Mouse (Mus musculus) heart, adult 11 months (tissue): ENCODE measurements around the gene 9930111J21Rik1.
"Not testable (repeated sequence)": the region's sequence is repeated elsewhere in the genome, so short reads cannot be mapped to it uniquely, and the experiment has no call there.

Source experiments
- DNase-seq: peaks from one replicate; pipeline ENCODE4 v3.0.0; 2022

Gene 9930111J21Rik1

DNA sequence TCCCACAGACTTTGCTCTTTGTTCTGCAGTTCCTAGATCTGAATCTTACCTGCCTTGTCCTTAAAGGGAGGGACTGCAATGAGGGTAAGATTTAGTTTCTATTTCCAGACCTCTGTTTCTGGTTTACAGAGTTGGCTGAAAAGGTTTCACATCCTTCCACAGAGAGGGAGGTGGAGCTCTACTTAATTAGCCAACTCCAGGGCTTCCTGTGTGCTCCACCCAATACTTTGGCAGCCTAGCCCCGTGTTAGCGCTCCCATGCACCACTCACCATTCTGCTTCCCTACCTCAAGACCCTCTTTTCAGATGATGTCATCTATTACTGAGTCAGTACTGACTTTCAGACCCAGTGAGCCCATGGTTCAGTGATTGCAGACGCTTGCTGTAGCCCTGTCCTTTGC is at the start of gene 9930111J21Rik1:
TSS of gene 9930111J21Rik1 (minus strand) at position 148 of the 400 bp plus-strand sequence.
- not testable (repeated sequence) for DNase-seq

DNA sequence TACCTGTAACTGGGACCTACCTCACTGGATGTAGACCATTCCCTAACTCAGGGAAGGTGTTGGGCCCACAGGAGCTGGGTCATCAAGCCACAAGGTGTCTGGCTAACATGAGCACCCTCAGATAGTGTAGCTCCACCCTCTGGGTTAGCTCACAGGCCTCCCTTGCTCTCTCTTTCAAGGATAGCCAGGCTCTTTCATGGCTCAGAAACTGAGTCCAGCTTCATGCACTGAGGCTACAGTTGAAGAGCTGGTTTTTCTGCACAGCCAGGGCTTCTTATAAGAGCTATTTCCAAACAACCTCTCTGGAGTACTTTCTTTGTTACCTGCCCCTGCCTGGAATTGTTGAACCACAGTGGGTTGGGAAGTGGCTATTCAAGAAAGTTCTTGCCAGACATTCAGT is 32.9 kb upstream of the 9930111J21Rik1 start:
- peak; percentile 2 for DNase-seq

DNA sequence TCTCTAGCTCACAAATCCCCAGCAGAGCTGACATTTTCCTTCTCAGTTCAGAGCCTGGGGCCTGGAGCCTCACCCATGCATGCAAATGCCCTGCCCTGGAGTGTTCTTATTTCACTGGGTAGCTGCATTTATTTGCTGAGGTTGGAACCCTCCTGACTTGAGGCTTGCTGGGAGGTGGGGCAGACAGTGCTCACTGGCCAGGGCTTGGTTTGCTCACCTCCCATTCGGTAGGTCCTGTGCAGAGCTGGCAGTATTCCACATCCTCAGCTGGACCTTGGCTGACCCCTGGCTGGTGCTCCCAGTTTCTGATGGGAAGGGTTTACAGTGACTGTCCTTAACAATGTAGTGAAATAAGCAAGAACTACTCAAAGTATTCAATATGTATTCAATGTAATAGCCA is 27.6 kb upstream of the 9930111J21Rik1 start:
- DNase-seq, result peak; percentile 80

DNA sequence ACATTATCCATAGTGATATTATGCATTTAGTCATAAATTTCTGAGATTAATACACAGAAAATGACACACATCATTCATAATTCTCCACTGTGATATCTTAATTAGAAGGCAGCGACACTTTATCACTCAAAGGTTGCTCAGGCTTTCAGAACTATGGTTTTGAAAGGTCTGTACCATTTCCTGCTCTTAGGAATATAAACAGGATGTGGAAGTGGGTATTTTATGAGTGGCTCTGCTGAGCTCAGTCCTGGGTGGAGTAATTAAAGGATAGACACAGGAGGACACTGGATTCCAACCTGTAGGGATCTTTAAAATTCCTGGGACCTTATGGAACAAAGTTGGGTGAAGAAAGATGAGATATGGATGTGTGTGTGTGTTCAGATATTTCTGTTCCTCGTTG is 27.1 kb upstream of the 9930111J21Rik1 start:
- DNase-seq, result peak; percentile 4

DNA sequence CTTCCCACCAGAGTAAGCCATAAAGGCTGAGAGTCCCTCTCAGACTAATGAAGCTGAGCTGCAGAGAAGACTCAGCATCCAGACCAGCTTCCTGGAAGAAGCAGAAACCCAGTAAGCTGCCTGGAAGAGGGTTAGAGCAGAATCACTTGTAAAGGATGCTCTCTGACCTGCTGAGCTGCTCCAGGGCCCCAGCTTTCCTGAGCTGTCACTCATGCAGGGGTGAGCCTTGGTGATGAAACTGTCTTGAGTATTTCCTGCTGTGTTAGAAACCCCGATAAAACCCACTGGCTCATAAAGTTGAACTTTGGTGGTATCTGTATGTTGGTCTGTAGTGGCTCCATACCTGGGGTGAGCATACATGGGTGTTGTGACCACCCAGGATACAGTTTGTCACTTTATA is 21.2 kb upstream of the 9930111J21Rik1 start:
- peak; percentile 2 for DNase-seq

DNA sequence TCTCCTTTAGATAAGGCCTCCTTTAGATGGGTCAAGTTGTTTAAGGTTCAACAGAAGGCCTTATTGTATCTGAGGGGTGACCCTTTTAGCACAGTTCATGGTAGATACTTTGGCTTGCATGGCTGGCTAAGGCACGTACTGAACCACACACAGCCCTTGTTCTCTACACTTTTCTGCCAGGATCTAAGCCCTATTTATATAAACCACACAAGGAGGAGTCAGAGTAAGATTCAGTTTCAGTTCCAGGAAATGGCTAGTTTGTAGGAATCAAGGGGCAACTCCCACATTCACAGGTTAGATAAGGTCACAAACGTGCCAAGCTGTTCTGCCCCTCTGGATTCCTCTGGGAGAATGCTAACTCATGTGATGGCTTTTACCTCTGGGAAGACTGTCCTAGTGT is 14.8 kb upstream of the 9930111J21Rik1 start, which contains the start of gene Tgtp1:
TSS of gene Tgtp1 (minus strand) at position 155 of the 400 bp plus-strand sequence.
- peak; percentile 87 for DNase-seq

DNA sequence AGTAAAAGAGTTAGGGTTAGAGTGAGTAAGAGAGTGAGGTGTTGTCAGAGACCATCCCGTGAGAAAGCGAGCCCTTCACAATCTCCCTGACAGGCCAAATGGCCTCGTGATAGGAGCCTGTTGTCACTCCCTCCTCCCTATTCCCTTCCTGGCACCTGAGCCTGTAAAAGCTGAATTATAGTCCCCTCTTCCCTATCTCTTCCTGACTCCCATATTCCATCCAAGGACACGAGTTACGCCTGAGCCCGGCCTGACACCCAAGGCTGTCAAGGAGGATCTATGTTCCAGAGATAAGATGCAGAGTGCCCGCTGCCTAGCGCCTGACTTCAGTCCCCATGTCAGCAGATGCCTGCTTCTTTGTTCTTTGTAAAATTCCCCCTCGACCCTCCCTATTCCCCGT is 14.1 kb upstream of the 9930111J21Rik1 start:
- peak; percentile 87 for DNase-seq

DNA sequence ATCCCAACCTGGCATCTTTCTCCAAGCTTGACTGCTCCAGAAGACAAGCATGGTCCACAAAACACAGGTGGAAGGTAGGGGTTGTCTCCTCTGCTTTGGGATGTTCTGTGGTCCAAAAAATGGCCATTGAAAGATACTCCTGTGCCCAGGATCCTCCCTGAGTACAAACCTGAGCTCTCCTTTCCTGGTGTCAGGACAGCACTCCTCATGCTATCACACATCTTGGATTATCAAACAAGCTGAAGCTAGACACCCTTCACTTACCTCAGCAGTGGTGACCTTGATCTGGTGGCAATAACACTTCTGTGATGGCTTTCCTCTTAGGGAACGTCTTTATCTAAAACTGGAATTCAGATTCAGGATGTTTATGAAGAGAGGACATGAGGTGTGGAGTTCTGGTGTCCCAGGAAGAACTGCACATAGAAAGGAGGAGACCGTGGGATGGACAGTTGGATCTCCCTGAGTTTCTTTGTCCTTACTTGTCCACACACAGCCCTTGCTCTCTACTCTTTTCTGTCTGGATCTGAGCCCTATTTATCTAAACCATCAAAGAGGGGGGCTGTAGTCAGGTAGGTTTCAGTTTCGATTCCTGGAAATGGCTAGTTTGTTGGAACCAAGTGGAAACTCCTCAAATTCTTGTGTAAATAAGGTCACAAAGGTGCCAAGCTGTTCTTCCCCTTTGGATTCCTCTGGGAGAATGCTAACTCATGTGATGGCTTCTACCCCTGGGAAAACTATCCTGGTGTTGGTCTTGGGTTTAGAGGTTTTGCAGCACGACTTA is 12.7 kb upstream of the 9930111J21Rik1 start, which contains the start of gene Gm12185:
TSS of gene Gm12185 (minus strand) at position 487 of the 781 bp plus-strand sequence.
- DNase-seq, result peak; percentile 92

DNA sequence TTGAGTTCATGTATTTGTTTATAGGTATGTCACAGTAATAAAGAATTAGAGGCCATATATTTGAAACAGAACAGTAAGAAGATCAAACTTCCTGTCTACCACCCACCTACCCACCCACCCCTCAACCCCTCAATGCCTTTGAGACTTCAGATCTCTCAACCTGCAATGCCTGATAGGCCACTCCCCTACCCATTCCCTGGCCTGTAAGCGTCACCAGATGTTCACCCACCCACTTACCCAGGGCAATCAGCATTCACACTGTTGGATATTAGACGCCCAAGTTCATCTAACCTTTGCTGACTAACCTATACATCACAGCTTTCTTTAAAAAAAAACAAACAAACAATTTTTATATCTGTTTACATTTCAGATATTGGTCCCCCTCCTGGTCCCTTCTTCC is 10.8 kb upstream of the 9930111J21Rik1 start:
- peak; percentile 5 for DNase-seq

DNA sequence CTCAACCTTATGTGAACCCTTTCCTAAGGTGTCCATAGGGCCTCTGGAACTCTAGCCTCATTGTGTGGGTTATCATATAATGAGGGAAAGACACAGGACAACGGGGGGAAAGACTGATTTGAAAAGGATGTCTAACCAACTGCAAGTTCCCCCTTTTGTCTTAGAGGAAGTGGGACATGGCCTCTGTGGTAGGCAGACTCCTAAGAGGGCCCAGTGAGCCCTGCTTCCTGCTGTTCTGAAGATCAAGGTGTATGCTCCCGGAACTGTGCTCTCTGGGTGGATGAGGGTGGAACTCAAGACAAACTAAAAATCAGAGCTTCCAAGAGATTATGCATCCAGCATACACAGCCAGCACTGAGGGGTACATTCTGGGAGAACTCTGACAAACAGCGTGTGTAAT is 9.0 kb upstream of the 9930111J21Rik1 start:
- peak; percentile 24 for DNase-seq

DNA sequence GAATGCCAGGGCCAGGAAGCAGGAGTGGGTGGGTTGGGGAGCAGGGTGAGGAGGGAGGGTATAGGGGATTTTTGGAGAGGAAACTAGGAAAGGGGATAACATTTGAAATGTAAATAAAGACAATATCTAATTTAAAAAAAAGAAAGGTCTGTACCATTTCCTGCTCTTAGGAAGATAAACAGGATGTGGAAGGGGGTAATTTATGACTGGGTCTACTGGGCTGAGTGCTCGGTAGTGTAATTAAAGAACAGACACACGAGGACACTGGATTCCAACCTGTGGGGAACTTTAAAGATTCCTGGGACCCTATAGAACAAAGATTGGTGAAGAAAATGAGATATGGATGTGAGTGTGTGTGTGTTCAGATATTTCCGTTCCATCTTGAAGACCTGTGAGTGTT is 3.6 kb upstream of the 9930111J21Rik1 start:
- DNase-seq, result not testable (repeated sequence)

DNA sequence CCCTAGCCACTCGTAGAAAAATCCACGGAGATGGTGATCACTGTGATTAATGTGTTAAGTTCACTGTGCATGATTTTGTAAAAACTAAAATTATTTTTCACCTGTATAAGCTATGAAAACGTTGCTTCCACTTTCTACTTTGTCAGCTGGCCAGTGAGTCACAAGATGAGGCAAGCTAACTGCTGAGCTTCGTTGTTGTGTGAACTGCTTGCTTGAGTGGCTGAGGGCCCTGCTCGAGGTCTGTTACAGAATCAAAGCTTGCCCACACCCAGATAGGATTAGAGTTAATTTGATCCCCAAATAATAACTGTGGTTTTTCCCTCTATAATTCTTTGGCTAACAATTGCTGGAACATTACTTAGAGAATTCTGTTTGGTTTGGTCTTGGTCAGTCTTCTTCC is 854 bp upstream of the 9930111J21Rik1 start:
- not testable (repeated sequence) for DNase-seq

DNA sequence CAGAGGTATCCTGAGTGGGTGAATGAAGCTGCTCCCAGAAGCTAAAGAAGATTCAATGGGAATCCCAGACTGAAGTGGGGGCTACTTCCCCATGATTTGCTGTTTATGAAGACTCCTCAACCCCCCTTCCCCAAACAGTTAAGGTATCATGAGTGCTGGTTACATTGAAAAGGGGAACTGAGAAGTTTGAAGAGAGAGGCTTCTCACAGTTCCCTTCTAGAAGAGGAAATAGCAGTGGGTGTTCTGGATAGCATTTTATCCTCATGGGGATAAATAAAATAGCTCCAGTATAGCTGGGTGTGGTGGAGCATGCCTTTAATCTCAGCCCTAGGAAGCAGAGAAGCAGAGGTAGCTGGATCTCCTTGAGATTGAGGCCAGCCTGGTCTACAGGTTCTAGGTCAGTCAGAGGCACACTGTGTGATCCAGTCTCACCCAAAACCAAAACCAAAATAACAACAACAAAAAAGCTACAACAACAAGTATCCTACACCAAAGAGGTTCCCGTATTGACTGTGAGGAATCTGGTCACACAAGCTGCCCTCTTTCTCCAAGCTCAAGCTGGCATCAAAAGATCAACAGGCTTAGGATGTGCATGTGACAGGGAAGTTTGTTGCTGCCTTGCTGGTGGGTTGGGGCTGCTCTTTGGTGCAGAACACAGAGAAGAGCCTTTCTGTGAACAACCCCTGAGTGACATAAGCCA is 808 bp downstream of the 9930111J21Rik1 start, which contains the start of gene Olfr56:
TSS of gene Olfr56 (plus strand) at position 650 of the 700 bp plus-strand sequence.
- DNase-seq, result not testable (repeated sequence)

DNA sequence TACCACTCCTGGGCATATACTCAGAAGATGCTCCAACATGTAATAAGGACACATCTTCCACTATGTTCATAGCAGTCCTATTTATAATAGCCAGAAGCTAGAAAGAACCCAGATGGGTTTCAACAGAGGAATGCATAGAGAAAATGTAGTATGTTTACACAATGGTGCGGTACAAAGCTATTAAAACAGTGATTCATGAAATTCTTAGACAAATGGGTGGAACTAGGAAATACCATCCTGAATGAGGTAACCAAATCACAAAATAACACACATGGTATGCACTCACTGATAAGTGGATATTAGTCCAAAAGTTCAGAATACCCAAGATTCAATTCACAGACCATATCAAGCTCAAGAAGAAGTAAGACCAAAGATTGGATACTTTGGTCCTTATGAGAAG is 4.5 kb downstream of the 9930111J21Rik1 start:
- DNase-seq, result not testable (repeated sequence)

DNA sequence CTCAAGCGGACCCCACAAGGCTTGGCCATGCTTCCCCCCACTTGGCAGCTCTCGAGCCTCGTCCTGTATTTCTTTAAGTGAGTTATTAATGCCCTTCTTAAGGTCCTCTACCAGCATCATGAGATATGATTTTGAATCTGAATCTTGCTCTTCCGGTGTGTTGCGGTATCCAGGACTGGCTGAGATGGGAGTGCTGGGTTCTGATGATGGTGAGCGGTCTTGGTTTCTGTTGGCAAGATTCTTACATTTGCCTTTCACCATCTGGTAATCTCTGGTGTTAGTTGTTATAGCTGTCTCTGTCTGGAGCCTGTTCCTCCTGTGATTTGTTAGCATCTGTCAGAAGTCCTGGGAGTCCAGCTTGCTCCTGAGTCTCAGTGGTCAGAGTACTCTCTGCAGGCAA is 33.1 kb downstream of the 9930111J21Rik1 start, which contains the start of gene Psme2b:
TSS of gene Psme2b (minus strand) at position 101 of the 400 bp plus-strand sequence.
- DNase-seq, result not testable (repeated sequence)

DNA sequence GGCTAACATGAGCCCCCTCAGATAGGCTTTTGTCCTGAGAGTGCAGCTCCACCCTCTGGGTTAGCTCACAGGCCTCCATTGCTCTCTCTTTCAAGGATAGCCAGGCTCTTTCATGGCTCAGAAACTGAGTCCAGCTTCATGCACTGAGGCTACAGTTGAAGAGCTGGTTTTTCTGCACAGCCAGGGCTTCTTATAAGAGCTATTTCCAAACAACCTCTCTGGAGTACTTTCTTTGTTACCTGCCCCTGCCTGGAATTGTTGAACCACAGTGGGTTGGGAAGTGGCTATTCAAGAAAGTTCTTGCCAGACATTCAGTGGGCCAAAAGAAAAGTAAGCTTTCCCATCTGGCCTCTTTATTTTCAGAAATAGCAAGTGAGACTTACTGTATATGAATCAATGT is 39.9 kb downstream of the 9930111J21Rik1 start:
- DNase-seq, result not testable (repeated sequence)

DNA sequence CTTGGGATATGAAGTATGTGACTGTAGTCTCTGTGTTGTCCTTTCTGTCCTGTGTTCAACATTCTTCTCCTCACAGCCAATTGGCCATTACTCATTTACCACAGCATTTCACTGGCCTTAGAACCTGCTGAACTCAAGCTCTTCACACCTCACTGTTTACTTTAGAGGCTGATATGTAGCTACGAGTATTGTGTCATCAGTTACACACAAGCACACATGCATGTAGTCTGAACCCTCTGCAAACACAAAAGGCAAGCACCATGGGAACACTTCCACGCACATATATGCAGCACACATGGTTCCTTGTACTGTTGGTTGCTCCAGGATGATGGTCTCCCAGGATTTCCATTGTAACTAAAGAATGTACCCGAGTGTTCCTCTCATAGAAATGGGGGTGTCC is 43.9 kb downstream of the 9930111J21Rik1 start:
- DNase-seq, result not testable (repeated sequence)

DNA sequence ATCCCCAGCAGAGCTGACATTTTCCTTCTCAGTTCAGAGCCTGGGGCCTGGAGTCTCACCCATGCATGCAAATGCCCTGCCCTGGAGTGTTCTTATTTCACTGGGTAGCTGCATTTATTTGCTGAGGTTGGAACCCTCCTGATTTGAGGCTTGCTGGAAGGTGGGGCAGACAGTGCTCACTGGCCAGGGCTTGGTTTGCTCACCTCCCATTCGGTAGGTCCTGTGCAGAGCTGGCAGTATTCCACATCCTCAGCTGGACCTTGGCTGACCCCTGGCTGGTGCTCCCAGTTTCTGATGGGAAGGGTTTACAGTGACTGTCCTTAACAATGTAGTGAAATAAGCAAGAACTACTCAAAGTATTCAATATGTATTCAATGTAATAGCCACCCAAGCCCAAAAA is 45.3 kb downstream of the 9930111J21Rik1 start:
- DNase-seq, result not testable (repeated sequence)

DNA sequence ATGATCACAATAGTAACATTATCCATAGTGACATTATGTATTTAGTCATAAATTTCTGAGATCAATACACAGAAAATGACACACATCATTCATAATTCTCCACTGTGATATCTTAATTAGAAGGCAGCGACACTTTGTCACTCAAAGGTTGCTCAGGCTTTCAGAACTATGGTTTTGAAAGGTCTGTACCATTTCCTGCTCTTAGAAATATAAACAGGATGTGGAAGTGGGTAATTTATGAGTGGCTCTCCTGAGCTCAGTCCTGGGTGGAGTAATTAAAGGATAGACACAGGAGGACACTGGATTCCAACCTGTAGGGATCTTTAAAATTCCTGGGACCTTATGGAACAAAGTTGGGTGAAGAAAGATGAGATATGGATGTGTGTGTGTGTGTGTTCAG is 45.8 kb downstream of the 9930111J21Rik1 start:
- not testable (repeated sequence) for DNase-seq

DNA sequence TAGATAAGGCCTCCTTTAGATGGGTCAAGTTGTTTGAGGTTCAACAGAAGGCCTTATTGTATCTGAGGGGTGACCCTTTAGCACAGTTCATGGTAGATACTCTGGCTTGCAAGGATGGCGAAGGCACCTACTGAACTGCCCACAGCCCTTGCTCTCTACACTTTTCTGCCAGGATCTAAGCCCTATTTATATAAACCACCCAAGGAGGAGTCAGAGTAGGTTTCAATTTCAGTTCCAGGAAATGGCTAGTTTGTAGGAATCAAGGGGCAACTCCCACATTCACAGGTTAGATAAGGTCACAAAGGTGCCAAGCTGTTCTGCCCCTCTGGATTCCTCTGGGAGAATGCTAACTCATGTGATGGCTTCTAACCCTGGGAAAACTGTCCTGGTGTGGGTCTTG is 51.1 kb downstream of the 9930111J21Rik1 start:
- DNase-seq, result not testable (repeated sequence)

DNA sequence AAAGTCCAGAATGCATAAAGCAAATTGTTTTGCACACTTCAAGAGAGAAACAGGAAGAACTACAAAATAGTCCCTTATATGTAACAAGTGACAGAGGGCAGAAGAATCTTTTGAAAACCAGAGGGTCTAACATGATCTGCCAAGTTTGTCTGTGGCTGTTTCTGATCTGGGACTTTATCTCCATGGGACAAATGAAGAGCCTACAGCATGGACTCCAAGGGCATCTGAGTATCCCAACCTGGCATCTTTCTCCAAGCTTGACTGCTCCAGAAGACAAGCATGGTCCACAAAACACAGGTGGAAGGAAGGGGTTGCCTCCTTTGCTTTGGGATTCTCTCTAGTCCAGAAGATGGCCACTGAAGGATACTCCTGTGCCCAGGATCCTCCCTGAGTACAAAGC is 52.8 kb downstream of the 9930111J21Rik1 start:
- not testable (repeated sequence) for DNase-seq

DNA sequence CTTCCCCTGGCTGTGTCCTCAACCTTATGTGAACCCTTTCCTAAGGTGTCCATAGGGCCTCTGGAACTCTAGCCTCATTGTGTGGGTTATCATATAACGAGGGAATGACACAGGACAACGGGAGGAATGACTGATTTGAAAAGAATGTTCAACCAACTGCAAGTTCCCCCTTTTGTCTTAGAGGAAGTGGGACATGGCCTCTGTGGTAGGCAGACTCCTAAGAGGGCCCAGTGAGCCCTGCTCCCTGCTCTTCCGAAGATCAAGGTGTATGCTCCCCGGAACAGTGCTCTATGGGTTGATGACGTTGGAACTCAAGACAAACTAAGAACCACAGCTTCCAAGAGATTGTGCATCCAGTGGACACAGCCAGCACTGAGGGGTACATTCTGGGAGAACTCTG is 55.4 kb downstream of the 9930111J21Rik1 start:
- not testable (repeated sequence) for DNase-seq

DNA sequence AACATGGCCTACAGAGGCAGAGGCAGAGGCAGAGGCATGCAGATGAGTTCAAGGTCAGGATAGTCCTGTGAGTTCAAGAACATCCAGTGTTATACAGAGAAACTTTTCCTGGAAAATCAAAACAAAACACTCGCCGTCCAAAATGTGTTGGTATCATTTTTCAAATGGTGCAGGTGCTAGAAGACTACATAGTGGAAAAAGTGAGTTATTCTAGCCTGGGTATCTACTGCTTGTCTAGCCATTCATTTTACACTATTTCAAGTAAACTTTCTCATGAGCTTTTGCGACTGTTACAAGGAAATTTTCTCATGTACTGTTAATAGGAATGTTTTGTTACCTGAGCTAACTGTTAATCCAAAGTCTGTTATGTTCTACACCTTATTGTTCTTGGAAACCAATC is 60.8 kb downstream of the 9930111J21Rik1 start:
- no peak for DNase-seq

DNA sequence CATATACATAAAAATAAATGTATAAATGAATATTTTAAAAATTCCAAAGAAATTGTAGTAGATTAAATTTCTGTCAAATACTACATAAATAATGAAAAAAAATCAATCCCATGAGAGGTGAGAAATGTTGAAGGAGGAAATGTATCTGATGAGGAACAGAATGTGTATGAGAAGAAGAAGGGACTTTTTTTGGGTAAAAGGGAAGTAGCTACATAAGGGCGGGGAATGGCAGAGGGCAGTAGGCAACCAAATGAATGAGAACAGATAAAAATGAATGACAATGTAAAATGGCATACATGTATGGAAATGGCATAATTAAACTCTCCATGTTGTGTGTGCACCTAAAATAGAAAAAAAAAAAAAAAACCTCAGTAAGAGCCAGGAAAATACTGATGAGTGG is 65.6 kb downstream of the 9930111J21Rik1 start:
- no peak for DNase-seq
